Mouse (Mus musculus) intestine, embryonic 14.5 days (tissue): ENCODE measurements around the gene Creb1. TPM values are rescaled to one million over a fixed set of nuclear protein-coding genes. Genes with fewer than 3 reads are reported as not detected.

ENCODE experiments used
- ATAC-seq: fragments of 200-750 bp; cut with Nextera tagmentation; replicated peaks from 2 replicates; pipeline ENCODE4 v1.8.0; 2017; ENCODE audit warnings: low read depth, moderate number of reproducible peaks, moderate TSS enrichment, moderate library complexity; ENCODE audit not compliant: low FRiP score, low TSS enrichment
- DNase-seq: peaks from one replicate; pipeline ENCODE4 v3.0.0-alpha.2; 2018; ENCODE audit warnings: low spot score
- H3K27ac ChIP-seq: fragments of 300-500 bp; sonication (generic); 2 replicates; pipeline ENCODE4 v1.5.1; 2014; ENCODE audit warnings: low read depth, mild to moderate bottlenecking, control low read depth
- H3K27me3 ChIP-seq: fragments of 300-500 bp; sonication (generic); replicated peaks from 2 replicates; pipeline ENCODE4 v1.6.1; 2014; ENCODE audit warnings: low read length, control low read depth; ENCODE audit not compliant: control insufficient read depth, insufficient read depth
- H3K36me3 ChIP-seq: fragments of 300-500 bp; sonication (generic); 2 replicates; pipeline ENCODE4 v1.6.1; 2014; ENCODE audit warnings: low read length, control low read depth; ENCODE audit not compliant: control insufficient read depth, insufficient read depth
- H3K4me1 ChIP-seq: fragments of 300-500 bp; sonication (generic); replicated peaks from 2 replicates; pipeline ENCODE4 v1.6.1; 2014; ENCODE audit warnings: low read length, control low read depth, mixed read lengths; ENCODE audit not compliant: control insufficient read depth, insufficient read depth
- H3K4me2 ChIP-seq: fragments of 300-500 bp; sonication (generic); 2 replicates; pipeline ENCODE4 v1.6.1; 2014; ENCODE audit warnings: low read length
- H3K4me3 ChIP-seq: fragments of 300-500 bp; sonication (generic); 2 replicates; pipeline ENCODE4 v1.5.1; 2014; ENCODE audit warnings: low read depth, low read length, control low read depth, mixed read lengths
- H3K9ac ChIP-seq: fragments of 300-500 bp; sonication (generic); 2 replicates; pipeline ENCODE4 v1.6.1; 2014; ENCODE audit warnings: mild to moderate bottlenecking, low read length
- H3K9me3 ChIP-seq: fragments of 300-500 bp; sonication (generic); 2 replicates; pipeline ENCODE4 v1.6.1; 2016; ENCODE audit warnings: low read length, control low read depth; ENCODE audit not compliant: control insufficient read depth
- WGBS: fragments of 180-500 bp; shearing (Covaris S2); extraction: QIAGEN DNeasy Blood & Tissue Kit; methylation state at CpG from one replicate; pipeline ENCODE4 v1.1.7; 2014; 5-methylcytosine and 5-hydroxymethylcytosine counted together
- polyA plus RNA-seq: library from polyadenylated mRNA; unstranded; fragments of >200 nt; fragmentation: Nextera tagmentation; extraction: Ambion mirVana; gene quantifications from 2 replicates; pipeline ENCODE4 v1.2.1, GENCODE M21; 2014

The Creb1 gene
- polyA plus RNA-seq, 1 experiment from 2014 or later = 38.9 TPM

DNA sequence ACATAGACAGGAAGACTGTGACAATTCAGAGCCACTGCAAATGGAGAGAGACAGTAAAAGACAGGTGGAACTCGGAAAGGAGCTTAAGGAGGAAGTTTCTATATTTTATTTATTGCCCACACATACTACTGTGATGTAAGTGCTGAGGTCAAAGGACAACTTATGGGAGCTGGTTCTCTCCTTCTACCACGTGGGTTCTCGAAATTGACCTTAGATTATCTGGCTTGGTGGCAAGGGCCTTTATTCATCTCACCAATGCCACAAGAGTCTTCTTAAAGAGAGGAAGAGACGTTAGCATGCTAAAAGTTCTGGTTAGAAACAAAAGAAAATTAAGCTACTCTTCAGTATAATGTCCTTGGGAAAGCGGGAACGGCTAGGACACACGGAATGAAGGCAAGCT lies 897 bp upstream of the Creb1 start:
- DNase-seq = no peak
- peak overlapping the region; percentile 90 for H3K4me2 ChIP-seq
- no peaks in the 10 kb centered on the region; the same call in 1 of the 2 replicates for H3K36me3 ChIP-seq
- no peaks in the 10 kb centered on the region for H3K9me3 ChIP-seq
- H3K27me3 ChIP-seq = no peaks in the 10 kb centered on the region
- WGBS = 12% methylated on average over 7 of the region's 7 CpGs
- no peak for ATAC-seq
- peak overlapping the region; percentile 90 for H3K4me3 ChIP-seq
- peak overlapping the region; percentile 98 for H3K9ac ChIP-seq
- H3K27ac ChIP-seq = peak overlapping the region; percentile 100
- peaks cover 14% of the 10 kb centered on the region for H3K4me1 ChIP-seq

DNA sequence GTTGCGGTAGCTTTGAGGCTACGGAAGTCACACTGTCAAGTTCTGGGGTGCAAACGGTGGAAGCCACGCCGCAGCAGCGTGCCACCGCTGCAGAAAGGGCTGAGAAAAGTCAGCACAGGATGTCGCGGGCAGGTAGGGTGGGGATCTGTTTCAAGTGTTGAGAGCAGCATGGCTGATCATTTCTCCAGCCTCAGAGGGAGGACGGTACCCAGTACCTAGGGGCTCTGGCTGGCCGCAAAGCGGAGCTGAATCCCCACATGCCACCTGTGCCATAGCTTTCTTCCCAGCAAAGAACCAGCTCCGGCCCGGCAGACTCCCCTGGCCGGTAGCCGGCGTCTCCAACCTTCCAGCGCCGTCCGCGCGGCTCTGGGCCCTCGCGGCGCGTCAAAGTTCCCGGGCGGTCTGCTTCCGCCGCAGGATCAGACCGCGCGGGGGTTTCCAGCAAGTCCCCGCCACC lies 350 bp upstream of the Creb1 start:
- Histone ChIP-seq H3K36me3 (no peaks in the 10 kb centered on the region; the same call in 1 of the 2 replicates), H3K27me3 (no peaks in the 10 kb centered on the region), H3K4me3 (peak overlapping the region; percentile 90), H3K9ac (peak overlapping the region; percentile 98), H3K9me3 (no peaks in the 10 kb centered on the region), H3K27ac (peak overlapping the region; percentile 100), H3K4me1 (peaks cover 14% of the 10 kb centered on the region), H3K4me2 (peak overlapping the region; percentile 90)
- under 1% methylated on average over 34 of the region's 34 CpGs for WGBS
- DNase-seq (no peak), ATAC-seq (peak; percentile 69)

DNA sequence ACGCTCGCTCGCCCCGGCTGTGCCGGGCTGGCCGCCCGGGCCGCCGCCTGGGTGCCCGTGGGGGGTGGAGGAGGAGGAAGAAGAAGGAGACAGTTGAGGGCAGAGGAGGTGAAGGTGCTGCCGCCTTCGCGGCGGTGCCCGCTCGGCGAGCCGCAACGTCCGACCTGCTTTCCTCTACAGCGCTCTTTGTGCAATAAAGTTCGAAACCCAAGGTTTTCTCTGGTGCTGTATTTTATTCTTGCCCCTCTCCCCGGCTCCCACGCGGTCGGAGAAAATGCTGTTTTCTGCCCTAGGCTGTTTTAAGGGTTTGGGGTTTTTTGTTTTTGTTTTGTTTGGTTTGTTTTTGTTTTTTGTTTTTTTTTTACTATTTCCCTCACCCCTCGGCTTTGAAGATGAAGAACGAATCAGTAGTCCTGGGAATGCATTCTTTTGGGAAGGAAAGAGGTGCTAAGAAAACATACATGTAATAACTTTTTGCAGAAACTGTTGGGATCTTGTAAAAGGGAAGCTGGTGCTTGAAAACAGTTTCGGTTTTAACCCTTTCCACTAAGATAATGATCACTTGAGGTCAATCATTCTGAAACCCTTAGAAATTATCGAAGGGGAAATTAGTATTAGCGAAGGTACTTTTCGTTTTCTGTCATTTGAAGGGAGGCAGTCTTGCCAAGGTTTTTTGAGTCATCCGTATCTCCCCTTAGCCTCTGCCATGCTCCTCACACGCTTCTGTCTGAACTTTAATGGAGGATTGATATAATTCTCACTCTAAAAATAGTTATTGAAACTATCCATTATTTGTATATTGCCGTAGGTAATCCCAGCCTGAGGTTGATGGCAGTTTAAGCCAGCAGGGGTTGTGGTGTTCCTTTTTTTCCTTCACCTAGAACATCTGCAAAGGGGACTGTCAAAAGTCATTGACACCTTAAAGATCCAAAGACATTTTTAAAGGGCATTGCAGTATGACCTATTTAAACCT lies 1.3 kb downstream of the Creb1 start:
- no peaks in the 10 kb centered on the region; the same call in 1 of the 2 replicates for H3K36me3 ChIP-seq
- H3K9ac ChIP-seq = peak overlapping the region; percentile 98
- peaks cover 18% of the 10 kb centered on the region for H3K4me1 ChIP-seq
- ATAC-seq (no peak), DNase-seq (peak; percentile 75)
- no peaks in the 10 kb centered on the region for H3K9me3 ChIP-seq
- 1% methylated on average over 27 of the region's 35 CpGs for WGBS
- H3K27me3 ChIP-seq = no peaks in the 10 kb centered on the region
- H3K4me3 ChIP-seq = peak overlapping the region; percentile 90
- H3K4me2 ChIP-seq = peak overlapping the region; percentile 75
- H3K27ac ChIP-seq = peak overlapping the region; percentile 100

GRCm38 (mm10) chr1:64538837-64539367 lies 6.5 kb downstream of the Creb1 start:
- Histone ChIP-seq H3K27ac (no peak overlapping the region), H3K4me3 (no peak overlapping the region), H3K4me1 (peaks cover 13% of the 10 kb centered on the region), H3K9me3 (no peaks in the 10 kb centered on the region), H3K36me3 (no peaks in the 10 kb centered on the region; the same call in 1 of the 2 replicates), H3K27me3 (no peaks in the 10 kb centered on the region), H3K9ac (no peak overlapping the region), H3K4me2 (no peak overlapping the region)
- no peak for ATAC-seq
- no peak for DNase-seq
- WGBS = 94% methylated on average over 3 of the region's 3 CpGs

DNA sequence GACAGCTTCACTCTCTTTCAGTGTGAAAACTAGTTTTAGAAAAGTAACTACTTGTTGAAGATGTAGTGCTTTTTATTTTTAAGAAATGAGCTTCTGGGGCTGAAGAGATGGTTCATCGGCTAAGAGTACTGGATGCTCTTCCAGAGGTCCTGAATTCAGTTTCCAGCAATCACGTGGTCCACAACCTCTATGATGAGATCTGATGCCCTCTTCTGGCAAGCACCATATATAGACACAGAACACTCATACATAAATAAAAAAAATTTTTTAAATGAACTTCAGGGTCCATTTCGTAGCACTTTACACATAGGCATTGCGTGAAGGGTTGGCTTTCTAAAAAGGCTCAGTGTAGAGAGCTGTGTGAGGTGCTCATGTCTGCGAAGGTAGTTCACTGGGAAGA lies 11.3 kb downstream of the Creb1 start:
- no peak for DNase-seq
- Histone ChIP-seq H3K36me3 (no peaks in the 10 kb centered on the region), H3K4me3 (no peak overlapping the region), H3K4me2 (no peak overlapping the region), H3K9ac (no peak overlapping the region), H3K4me1 (no peaks in the 10 kb centered on the region), H3K27me3 (no peaks in the 10 kb centered on the region), H3K9me3 (no peaks in the 10 kb centered on the region), H3K27ac (no peak overlapping the region)
- 81% methylated on average over 5 of the region's 5 CpGs for WGBS
- ATAC-seq = no peak

DNA sequence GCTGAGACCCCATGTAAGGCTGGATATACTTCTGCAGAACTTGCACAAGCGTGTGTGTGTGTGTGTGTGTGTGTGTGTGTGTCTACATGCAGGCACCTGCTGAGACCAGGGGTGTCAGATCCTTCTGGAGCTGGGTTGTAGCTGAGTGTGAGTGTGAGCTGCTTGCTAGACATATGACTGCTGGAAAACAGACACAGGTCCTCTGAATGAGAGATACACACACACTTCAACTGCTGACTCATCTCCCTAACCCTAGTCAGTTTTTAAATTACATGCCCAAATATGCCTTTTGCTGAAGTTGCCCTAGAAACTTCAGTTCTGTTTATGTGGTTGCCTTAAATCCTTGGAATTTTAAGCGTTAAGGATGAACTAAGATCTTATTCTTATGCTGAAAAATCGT lies 13.6 kb downstream of the Creb1 start:
- ATAC-seq (no peak), DNase-seq (no peak)
- H3K36me3 ChIP-seq = no peaks in the 10 kb centered on the region
- H3K4me2 ChIP-seq = no peak overlapping the region
- no peak overlapping the region for H3K27ac ChIP-seq
- no peak overlapping the region for H3K4me3 ChIP-seq
- H3K4me1 ChIP-seq = no peaks in the 10 kb centered on the region
- 90% methylated on average over 3 of the region's 3 CpGs for WGBS
- no peaks in the 10 kb centered on the region for H3K9me3 ChIP-seq
- H3K27me3 ChIP-seq = no peaks in the 10 kb centered on the region
- no peak overlapping the region for H3K9ac ChIP-seq

DNA sequence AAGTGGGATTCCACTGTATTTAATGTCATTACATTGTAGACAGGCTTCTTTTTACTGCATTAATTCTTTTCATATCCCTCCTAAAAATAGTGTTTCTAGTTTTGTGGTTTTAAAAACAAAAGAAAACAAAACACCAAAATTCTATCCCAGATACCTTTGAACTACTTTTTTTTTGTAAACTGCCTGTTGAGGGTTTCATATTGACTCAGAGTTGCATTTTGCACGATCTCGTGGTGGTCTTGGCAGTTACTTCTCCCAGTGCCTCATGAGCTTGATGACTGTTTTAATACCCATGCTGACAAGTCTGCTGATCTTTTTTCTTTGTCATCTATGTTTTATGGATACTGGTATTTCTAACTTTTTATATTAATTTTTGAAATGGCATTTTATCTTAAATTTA lies 16.9 kb downstream of the Creb1 start:
- H3K36me3 ChIP-seq = peaks cover 13% of the 10 kb centered on the region
- no peak for DNase-seq
- no peak overlapping the region for H3K27ac ChIP-seq
- no peaks in the 10 kb centered on the region for H3K27me3 ChIP-seq
- no peaks in the 10 kb centered on the region for H3K4me1 ChIP-seq
- H3K9me3 ChIP-seq = no peaks in the 10 kb centered on the region
- H3K4me2 ChIP-seq = no peak overlapping the region
- H3K4me3 ChIP-seq = no peak overlapping the region
- no peak for ATAC-seq
- no peak overlapping the region for H3K9ac ChIP-seq
- WGBS = 79% methylated on average over 2 of the region's 2 CpGs

- ATAC-seq (no peak), DNase-seq (no peak)
- Histone ChIP-seq H3K36me3 (peaks cover 25% of the 10 kb centered on the region), H3K4me1 (no peaks in the 10 kb centered on the region), H3K4me2 (no peak overlapping the region), H3K9ac (no peak overlapping the region), H3K4me3 (no peak overlapping the region), H3K27ac (no peak overlapping the region), H3K27me3 (no peaks in the 10 kb centered on the region), H3K9me3 (no peaks in the 10 kb centered on the region)
- 48% methylated on average over 2 of the region's 2 CpGs for WGBS
Observed at GRCm38 (mm10) chr1:64551908-64552307, 19.5 kb downstream of the Creb1 start.
